Mouse (Mus musculus) small intestine, adult 2 months (tissue): ENCODE data around the gene Ctnna3.

Experiments
- CTCF ChIP-seq: fragments of 200-500 bp; IDR thresholded peaks from 2 replicates; pipeline ENCODE4 v1.5.1; 2012; ENCODE audit warnings: low read depth, mild to moderate bottlenecking, control low read depth, inconsistent platforms, low read length, moderate library complexity, mixed read lengths; ENCODE audit not compliant: insufficient replicate concordance, insufficient read length; ENCODE audit errors: extremely low read depth
- POLR2A ChIP-seq: fragments of 200-500 bp; IDR thresholded peaks from 2 replicates; pipeline ENCODE4 v1.6.1; 2012; ENCODE audit warnings: low read depth, mild to moderate bottlenecking, control low read depth, inconsistent platforms, low read length, moderate library complexity

DNA sequence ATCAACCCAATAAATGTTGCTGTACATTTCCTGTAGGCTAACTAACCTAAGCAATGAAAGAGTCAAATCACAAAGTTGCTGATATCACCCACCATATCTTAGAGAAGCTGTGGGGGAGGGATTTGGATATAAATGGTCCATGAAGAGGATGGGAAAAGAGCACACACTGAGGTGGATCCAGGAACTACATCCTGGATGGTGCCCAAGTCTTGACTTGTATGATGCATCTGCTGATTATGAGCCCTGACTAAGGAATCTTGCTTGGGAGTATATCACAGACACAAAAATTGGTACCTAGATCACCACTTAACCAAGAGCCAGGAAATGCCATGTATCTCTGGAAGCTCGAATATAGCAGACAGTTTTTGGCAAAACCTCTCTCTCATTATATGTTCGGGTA is 1018.7 kb downstream of the Ctnna3 start:
- TF ChIP-seq POLR2A (no peak), CTCF (no peak)
